Mouse (Mus musculus) kidney, embryonic 15.5 days (tissue): ENCODE measurements around the gene Acadvl. TPM values are rescaled to one million over a fixed set of nuclear protein-coding genes. Genes with fewer than 3 reads are reported as not detected.

Source experiments
- ATAC-seq: fragments of 200-750 bp; cut with Nextera tagmentation; replicated peaks from 2 replicates; pipeline ENCODE4 v1.8.0; 2017; ENCODE audit warnings: moderate TSS enrichment; ENCODE audit not compliant: low FRiP score
- H3K27ac ChIP-seq: fragments of 300-500 bp; sonication (generic); 2 replicates; pipeline ENCODE4 v1.5.1; 2015; ENCODE audit warnings: mild to moderate bottlenecking, inconsistent platforms
- H3K27me3 ChIP-seq: fragments of 300-500 bp; sonication (generic); 2 replicates; pipeline ENCODE4 v1.6.1; 2015; ENCODE audit warnings: inconsistent platforms
- H3K36me3 ChIP-seq: fragments of 300-500 bp; sonication (generic); 2 replicates; pipeline ENCODE4 v1.6.1; 2015; ENCODE audit warnings: inconsistent platforms
- H3K4me1 ChIP-seq: fragments of 300-500 bp; sonication (generic); 2 replicates; pipeline ENCODE4 v1.6.1; 2015; ENCODE audit warnings: inconsistent platforms
- H3K4me2 ChIP-seq: fragments of 300-500 bp; sonication (generic); 2 replicates; pipeline ENCODE4 v1.6.1; 2015; ENCODE audit warnings: moderate library complexity, mild to moderate bottlenecking, inconsistent platforms
- H3K4me3 ChIP-seq: fragments of 300-500 bp; sonication (generic); replicated peaks from 2 replicates; pipeline ENCODE4 v1.5.1; 2015; ENCODE audit warnings: mild to moderate bottlenecking, inconsistent platforms
- H3K9ac ChIP-seq: fragments of 300-500 bp; sonication (generic); 2 replicates; pipeline ENCODE4 v1.6.1; 2015; ENCODE audit warnings: mild to moderate bottlenecking, inconsistent platforms
- H3K9me3 ChIP-seq: fragments of 300-500 bp; sonication (generic); replicated peaks from 2 replicates; pipeline ENCODE4 v1.6.1; 2016; ENCODE audit warnings: inconsistent platforms
- WGBS: fragments of 180-500 bp; shearing (Covaris S2); methylation state at CpG from one replicate; pipeline ENCODE4 v1.1.7; 2015; ENCODE audit warnings: mixed read lengths; 5-methylcytosine and 5-hydroxymethylcytosine counted together
- polyA plus RNA-seq: library from polyadenylated mRNA; unstranded; fragments of >200 nt; fragmentation: Nextera tagmentation; extraction: Ambion mirVana; gene quantifications from 2 replicates; pipeline ENCODE4 v1.2.1, GENCODE M21; 2015

The Acadvl gene
- polyA plus RNA-seq, 1 experiment from 2014 or later: 83.0 TPM

DNA sequence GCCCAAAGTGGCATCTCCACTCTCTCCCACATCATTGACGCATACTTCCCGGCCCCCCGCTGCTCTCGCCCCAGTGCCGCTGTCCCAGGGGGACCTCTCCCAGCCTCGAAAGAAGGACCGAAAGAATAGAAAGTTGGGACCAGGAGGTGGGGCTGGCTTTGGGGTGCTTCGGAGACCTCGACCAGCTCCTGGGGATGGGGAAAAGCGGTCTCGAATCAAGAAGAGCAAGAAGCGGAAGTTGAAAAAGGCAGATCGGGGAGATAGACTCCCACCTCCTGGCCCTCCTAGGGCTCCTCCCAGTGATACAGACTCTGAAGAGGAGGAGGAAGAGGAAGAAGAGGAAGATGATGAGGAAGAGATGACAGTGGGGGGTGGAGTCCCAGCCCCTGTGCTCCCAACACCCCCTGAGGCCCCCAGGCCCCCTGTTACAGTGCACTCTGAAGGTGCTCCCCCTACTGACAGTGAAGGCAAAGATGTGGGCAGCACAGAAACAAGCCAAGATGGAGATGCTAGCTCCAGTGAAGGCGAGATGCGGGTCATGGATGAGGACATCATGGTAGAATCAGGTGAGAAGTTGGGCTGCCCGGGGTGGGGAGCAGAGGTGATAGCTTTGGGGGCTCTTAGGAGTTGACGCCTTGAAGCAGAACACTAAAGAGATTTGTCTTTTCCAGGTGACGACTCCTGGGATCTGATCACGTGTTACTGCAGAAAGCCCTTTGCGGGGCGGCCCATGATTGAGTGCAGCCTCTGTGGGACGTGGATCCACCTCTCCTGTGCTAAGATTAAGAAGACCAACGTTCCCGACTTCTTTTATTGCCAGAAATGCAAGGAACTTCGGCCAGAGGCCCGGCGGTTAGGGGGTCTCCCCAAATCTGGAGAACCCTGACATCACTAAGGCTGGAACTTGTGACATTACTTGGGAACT lies 16.4 kb downstream of the Acadvl start:
- Histone ChIP-seq H3K9ac (no peak overlapping the region), H3K27me3 (no peaks in the 10 kb centered on the region), H3K4me2 (no peak overlapping the region), H3K4me1 (peaks cover 61% of the 10 kb centered on the region), H3K4me3 (no peak overlapping the region; the same call in 1 of the 2 replicates), H3K9me3 (no peaks in the 10 kb centered on the region), H3K36me3 (peaks cover 36% of the 10 kb centered on the region), H3K27ac (no peak overlapping the region)
- 89% methylated on average over 27 of the region's 27 CpGs for WGBS
- no peak for ATAC-seq

DNA sequence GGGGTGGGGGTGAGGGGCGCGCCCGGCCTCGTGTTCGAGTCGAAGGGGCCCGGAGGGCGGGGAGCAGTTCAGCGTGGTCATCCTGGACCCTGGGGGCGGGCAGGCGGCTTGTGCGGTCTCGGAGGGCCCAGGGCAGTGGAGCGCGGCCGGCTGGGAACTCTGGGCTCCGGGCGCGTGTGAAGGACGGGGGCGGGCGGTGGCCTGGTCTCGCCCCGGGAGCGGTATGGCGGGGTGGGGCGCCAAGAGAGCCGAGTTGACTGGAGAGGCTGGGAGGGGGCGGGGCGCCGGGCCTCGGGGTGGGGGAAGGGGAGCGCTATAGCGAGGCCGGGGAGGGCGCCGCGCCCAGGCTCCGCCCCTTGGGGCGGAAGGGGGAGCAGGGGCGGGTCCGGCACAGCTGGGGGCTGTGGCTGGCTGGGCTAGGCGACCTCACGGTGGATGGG lies 18.1 kb downstream of the Acadvl start:
- WGBS: under 1% methylated on average over 41 of the region's 44 CpGs
- ATAC-seq: peak; percentile 72

DNA sequence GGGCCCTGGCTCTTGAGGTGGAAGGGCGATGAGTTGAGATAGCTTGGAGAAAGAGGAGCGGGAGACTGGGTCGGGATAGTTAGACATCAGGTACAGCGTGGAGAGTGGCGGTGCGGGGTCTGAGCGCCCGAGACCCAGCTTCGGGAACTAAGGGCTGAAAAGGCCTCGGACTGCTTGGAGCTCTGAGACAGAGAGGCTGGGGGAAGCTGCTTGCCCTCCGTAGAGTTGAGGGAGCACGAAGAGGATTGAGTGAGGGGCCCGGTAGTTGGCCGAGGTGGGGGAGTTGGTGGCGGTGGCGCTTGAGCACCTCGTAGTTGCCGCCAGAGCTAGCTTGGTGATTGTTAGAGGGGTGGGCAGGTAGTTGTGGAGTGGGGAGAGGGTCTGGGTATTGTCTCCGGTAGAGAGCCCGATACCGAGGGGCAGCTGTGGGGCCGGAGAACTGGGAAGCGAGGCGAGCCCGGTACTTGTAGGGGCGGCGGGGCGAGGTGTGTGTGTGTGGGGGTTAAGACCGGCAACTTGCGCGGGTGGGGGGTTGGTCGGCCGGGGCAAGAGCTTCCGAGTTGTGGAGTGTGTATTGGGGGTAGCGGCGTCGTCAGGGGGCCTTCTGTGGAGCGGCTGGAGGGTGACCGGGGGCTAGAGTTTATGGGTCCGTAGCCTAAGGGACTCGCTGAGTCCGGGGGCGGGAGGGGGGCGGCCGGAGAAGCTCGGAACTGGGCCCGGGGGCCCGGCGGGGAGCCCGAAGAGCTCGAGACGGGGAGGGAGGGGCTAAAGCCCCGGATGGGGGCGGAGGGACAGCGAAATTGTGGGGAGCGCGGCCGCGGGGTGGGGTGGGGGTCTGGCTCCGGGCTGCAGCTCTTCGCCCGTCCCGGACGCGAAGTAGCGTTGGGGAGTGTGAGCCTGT lies 18.8 kb downstream of the Acadvl start:
- Histone ChIP-seq H3K27me3 (no peaks in the 10 kb centered on the region), H3K4me3 (peak overlapping the region; percentile 85), H3K9me3 (no peaks in the 10 kb centered on the region), H3K4me2 (peak overlapping the region; percentile 59), H3K27ac (peak overlapping the region; percentile 99), H3K9ac (peak overlapping the region; percentile 95), H3K4me1 (peaks cover 47% of the 10 kb centered on the region), H3K36me3 (peaks cover 44% of the 10 kb centered on the region)
- ATAC-seq: peak; percentile 8
- under 1% methylated on average over 65 of the region's 66 CpGs for WGBS

More for the DNA sequence above, 18.1 kb downstream of the Acadvl start:
- Histone ChIP-seq H3K9ac (peak overlapping the region; percentile 95), H3K4me2 (peak overlapping the region; percentile 59), H3K4me1 (peaks cover 54% of the 10 kb centered on the region), H3K4me3 (peak overlapping the region; percentile 85), H3K36me3 (peaks cover 44% of the 10 kb centered on the region), H3K27ac (peak overlapping the region; percentile 99), H3K27me3 (no peaks in the 10 kb centered on the region), H3K9me3 (no peaks in the 10 kb centered on the region)

GRCm38 (mm10) chr11:69995391-69995960 lies 19.7 kb downstream of the Acadvl start, which contains the start of gene Phf23:
Gene Phf23 (plus strand): TSS chr11:69995777.
- Histone ChIP-seq H3K27ac (peak within 1 kb of the TSS; percentile 99), H3K4me3 (peak within 1 kb of the TSS; percentile 85), H3K27me3 (no peaks in the 10 kb centered on the region), H3K36me3 (peaks cover 45% of the 10 kb centered on the region), H3K4me1 (peaks cover 46% of the 10 kb centered on the region), H3K4me2 (peak within 1 kb of the TSS; percentile 59), H3K9ac (peak within 1 kb of the TSS; percentile 95), H3K9me3 (no peaks in the 10 kb centered on the region)
- WGBS: under 1% methylated on average over 36 of the region's 36 CpGs
- ATAC-seq: peak; percentile 81

DNA sequence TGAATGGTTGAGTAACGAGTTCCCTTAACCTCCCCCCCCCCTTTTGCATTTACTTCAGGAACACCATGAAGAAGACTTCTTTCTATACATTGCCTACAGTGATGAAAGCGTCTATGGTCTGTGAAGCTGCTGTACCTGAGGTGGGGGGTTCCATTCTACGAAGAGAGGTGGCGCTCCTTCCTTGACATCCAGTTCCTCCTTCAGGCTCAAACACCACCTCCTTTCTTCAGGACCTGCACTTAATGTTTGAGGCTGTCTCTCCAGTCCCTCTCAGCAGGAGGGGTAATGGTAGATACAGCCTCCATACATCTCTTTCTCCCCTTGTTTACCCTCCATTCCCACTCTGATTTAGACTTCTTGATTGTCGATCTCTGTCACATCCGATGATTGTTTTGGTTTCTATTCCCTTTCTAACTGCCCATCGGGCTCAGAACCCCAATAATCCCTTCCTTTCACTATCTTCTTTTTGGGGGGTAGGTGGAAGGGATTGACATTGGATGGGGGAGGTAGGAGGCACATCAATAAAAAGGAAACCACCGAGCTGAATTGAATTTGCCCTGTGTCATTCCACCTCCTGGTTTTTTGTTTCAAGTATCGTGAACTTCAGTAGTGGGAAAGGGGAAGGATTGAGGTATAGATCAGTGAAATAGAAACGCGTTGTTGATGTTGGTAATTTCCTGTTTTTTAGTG lies 20.7 kb downstream of the Acadvl start:
- ATAC-seq: no peak
- peak overlapping the region; percentile 59; the same call in 1 of the 2 replicates for H3K4me2 ChIP-seq
- H3K27ac ChIP-seq: no peak overlapping the region
- H3K4me3 ChIP-seq: peak overlapping the region; percentile 1; the same call in 1 of the 2 replicates
- no peaks in the 10 kb centered on the region for H3K27me3 ChIP-seq
- no peak overlapping the region for H3K9ac ChIP-seq
- peaks cover 46% of the 10 kb centered on the region for H3K4me1 ChIP-seq
- H3K9me3 ChIP-seq: no peaks in the 10 kb centered on the region
- peaks cover 48% of the 10 kb centered on the region for H3K36me3 ChIP-seq
- WGBS: 83% methylated on average over 11 of the region's 11 CpGs

DNA sequence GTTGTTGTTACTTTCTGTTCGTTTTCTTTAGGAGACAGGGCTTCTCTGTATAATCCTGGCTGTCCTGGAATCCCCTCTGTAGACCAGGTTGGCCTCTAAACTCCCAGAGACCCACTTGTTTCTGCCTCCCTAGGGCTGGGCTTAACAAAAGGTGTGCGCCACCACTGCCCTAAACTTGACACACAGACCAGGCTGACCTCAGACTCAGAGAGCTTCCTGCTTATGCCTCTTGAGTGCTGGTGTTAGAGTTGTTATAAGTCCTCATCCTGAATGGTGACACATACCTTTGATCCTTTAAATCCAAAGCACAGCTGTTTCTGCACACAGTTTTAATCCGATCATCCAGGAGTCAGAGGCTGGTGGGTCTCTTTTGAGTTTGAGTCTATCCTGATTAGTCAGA lies 22.3 kb downstream of the Acadvl start:
- H3K27ac ChIP-seq: no peak overlapping the region
- no peak for ATAC-seq
- 86% methylated on average over 3 of the region's 3 CpGs for WGBS
- H3K4me3 ChIP-seq: peak overlapping the region; percentile 59
- H3K9ac ChIP-seq: peak overlapping the region; percentile 64; the same call in 1 of the 2 replicates
- H3K4me1 ChIP-seq: peaks cover 31% of the 10 kb centered on the region
- H3K36me3 ChIP-seq: peaks cover 48% of the 10 kb centered on the region
- H3K27me3 ChIP-seq: no peaks in the 10 kb centered on the region
- peak overlapping the region; percentile 66 for H3K4me2 ChIP-seq
- H3K9me3 ChIP-seq: no peaks in the 10 kb centered on the region

DNA sequence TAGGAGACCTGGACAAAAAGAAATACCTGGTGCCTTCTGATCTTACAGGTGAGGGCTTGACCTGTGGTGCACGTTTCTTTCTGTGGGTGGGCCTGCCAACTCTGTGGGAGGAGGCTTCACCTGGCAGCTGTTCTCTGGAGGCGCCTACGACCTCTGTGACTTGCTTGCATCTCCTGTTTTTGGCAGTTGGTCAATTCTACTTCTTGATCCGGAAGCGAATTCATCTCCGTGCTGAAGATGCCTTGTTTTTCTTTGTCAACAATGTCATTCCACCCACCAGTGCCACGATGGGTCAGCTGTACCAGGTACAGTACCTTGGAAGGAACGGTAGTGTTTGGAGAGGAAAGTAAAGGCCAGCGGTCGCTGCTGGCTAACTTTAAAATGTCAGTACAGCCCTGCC lies 22.8 kb downstream of the Acadvl start:
- Histone ChIP-seq H3K27ac (no peak overlapping the region), H3K9ac (peak overlapping the region; percentile 64), H3K9me3 (no peaks in the 10 kb centered on the region), H3K4me1 (peaks cover 26% of the 10 kb centered on the region), H3K4me3 (peak overlapping the region; percentile 59), H3K4me2 (peak overlapping the region; percentile 66), H3K36me3 (peaks cover 50% of the 10 kb centered on the region), H3K27me3 (no peaks in the 10 kb centered on the region)
- 77% methylated on average over 10 of the region's 10 CpGs for WGBS
- no peak for ATAC-seq

- Histone ChIP-seq H3K27ac (peak overlapping the region; percentile 95), H3K4me1 (peaks cover 24% of the 10 kb centered on the region), H3K4me2 (peak overlapping the region; percentile 66), H3K36me3 (peaks cover 57% of the 10 kb centered on the region), H3K9me3 (no peaks in the 10 kb centered on the region), H3K27me3 (no peaks in the 10 kb centered on the region), H3K4me3 (peak overlapping the region; percentile 59), H3K9ac (peak overlapping the region; percentile 64)
- WGBS: under 1% methylated on average over 15 of the region's 15 CpGs
- ATAC-seq: 0 out of 2 replicates have a peak, but pooled peaks have one; percentile 3
These were observed 23.5 kb downstream of the Acadvl start for GRCm38 (mm10) chr11:69991711-69992110.

- H3K9ac ChIP-seq: peak within 1 kb of the TSS; percentile 64
- peak within 1 kb of the TSS; percentile 95 for H3K27ac ChIP-seq
- H3K36me3 ChIP-seq: peaks cover 63% of the 10 kb centered on the region
- H3K4me1 ChIP-seq: peaks cover 24% of the 10 kb centered on the region
- no peaks in the 10 kb centered on the region for H3K27me3 ChIP-seq
- peak within 1 kb of the TSS; percentile 59 for H3K4me3 ChIP-seq
- H3K4me2 ChIP-seq: peak within 1 kb of the TSS; percentile 66
- WGBS: under 1% methylated on average over 40 of the region's 40 CpGs
- ATAC-seq: peak; percentile 78
- H3K9me3 ChIP-seq: no peaks in the 10 kb centered on the region
These were observed 24.1 kb downstream of the Acadvl start, which contains the start of gene Gabarap for GRCm38 (mm10) chr11:69990850-69991691. Gene Gabarap (plus strand): TSS chr11:69991143.

DNA sequence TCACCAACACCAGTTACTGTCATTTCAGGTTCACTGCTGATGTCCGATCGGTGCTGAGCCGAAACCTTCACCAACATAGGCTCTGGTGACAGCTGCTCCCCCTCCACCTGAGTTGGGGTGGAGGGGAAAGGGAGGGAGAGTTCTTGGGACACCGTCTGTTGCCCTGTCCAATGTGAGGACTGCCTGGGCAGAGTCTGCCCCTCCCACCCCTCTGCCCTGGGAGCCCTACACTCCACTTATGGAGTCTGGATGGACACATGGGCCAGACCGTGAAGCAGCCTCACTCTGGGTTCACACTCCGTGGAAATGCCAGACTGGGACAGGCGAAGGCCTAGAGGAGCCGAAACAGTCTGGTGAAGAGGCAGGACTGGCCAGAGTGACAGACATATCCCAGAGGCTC lies 25.3 kb downstream of the Acadvl start:
- no peak for ATAC-seq
- peak overlapping the region; percentile 64; the same call in 1 of the 2 replicates for H3K9ac ChIP-seq
- peaks cover 24% of the 10 kb centered on the region for H3K4me1 ChIP-seq
- H3K36me3 ChIP-seq: peaks cover 74% of the 10 kb centered on the region
- H3K4me3 ChIP-seq: no peak overlapping the region; the same call in 1 of the 2 replicates
- H3K4me2 ChIP-seq: no peak overlapping the region
- H3K27ac ChIP-seq: peak overlapping the region; percentile 95
- H3K27me3 ChIP-seq: no peaks in the 10 kb centered on the region
- 87% methylated on average over 8 of the region's 8 CpGs for WGBS
- H3K9me3 ChIP-seq: no peaks in the 10 kb centered on the region
